Comparison of ENCODE assay signal across 11 mouse cellular contexts in genomic region chrX:59172200-59172599, GRCm38 (mm10).
DNase-seq lines count a peak whose midpoint lies in the region; ATAC-seq lines count a peak whose summit lies in the region.
"Had no signal": no experiment of that assay in that cellular context is flagged by ENCODE, and none has a peak within 500 bp of the region (broad histone marks: within the 10 kb centered on the region; RNA-seq: fewer than 3 reads in every experiment).

No protein-coding gene starts in this region.

- ATAC-seq in midbrain, embryonic 14.5 days (ENCODE audit: low FRiP score, low TSS enrichment), result no peak
- no peak for ATAC-seq in midbrain, embryonic 13.5 days

- H3K27me3 ChIP-seq in midbrain, embryonic 14.5 days (ENCODE audit: control insufficient read depth, insufficient read depth, low read length), result no peaks in the 10 kb centered on the region
- no peaks in the 10 kb centered on the region for H3K27me3 ChIP-seq in midbrain, embryonic 13.5 days
- H3K27me3 ChIP-seq: hindbrain, embryonic 15.5 days; neural tube, embryonic 13.5 days had no signal

- H3K27ac ChIP-seq in midbrain, embryonic 14.5 days (replicated peaks; ENCODE audit: low read depth, low read length), result no peak overlapping the region
- H3K27ac ChIP-seq in midbrain, embryonic 13.5 days, result no peak overlapping the region
- H3K27ac ChIP-seq: hindbrain, embryonic 15.5 days; neural tube, embryonic 13.5 days had no signal

- no peak overlapping the region for H3K4me2 ChIP-seq in midbrain, embryonic 14.5 days (ENCODE audit: low read length)
- H3K4me2 ChIP-seq in midbrain, embryonic 13.5 days (replicated peaks), result no peak overlapping the region
- H3K4me2 ChIP-seq: hindbrain, embryonic 15.5 days; neural tube, embryonic 13.5 days had no signal

- H3K4me3 ChIP-seq in midbrain, embryonic 14.5 days (replicated peaks; ENCODE audit: low read depth, low read length), result no peak overlapping the region
- H3K4me3 ChIP-seq in midbrain, embryonic 13.5 days (replicated peaks), result no peak overlapping the region
- H3K4me3 ChIP-seq: erythroblast, embryonic 14.5 days; hindbrain, embryonic 15.5 days; neural tube, embryonic 13.5 days had no signal

- WGBS in midbrain, embryonic 14.5 days, result 0% methylated on average over 1 of the region's 1 CpGs
- 0% methylated on average over 1 of the region's 1 CpGs for WGBS in midbrain, embryonic 13.5 days

- peak; percentile 41 for DNase-seq in kidney, adult 9 months
- no peak for DNase-seq in kidney, postnatal 36 days
- DNase-seq in midbrain, embryonic 14.5 days, result peak; percentile 78
- peak; percentile 0 for DNase-seq in c-Kit-positive CD71-positive TER-119-positive erythroid progenitor cells, embryonic 14.5 days (ENCODE audit: low spot score)
- DNase-seq in spleen, postnatal 36 days (ENCODE audit: low spot score in 2 of 2), result no peak
- no peak for DNase-seq in urinary bladder, adult 2 months (ENCODE audit: low spot score)
- DNase-seq: gastrocnemius, postnatal 36 days had no signal

- no peaks in the 10 kb centered on the region for H3K9me3 ChIP-seq in midbrain, embryonic 14.5 days (ENCODE audit: control insufficient read depth, low read length)
- no peaks in the 10 kb centered on the region for H3K9me3 ChIP-seq in midbrain, embryonic 13.5 days
- H3K9me3 ChIP-seq: hindbrain, embryonic 15.5 days; neural tube, embryonic 13.5 days had no signal

- no peaks in the 10 kb centered on the region for H3K4me1 ChIP-seq in midbrain, embryonic 14.5 days (ENCODE audit: control insufficient read depth, insufficient read depth, low read length)
- no peaks in the 10 kb centered on the region for H3K4me1 ChIP-seq in midbrain, embryonic 13.5 days (replicated peaks)
- H3K4me1 ChIP-seq: hindbrain, embryonic 15.5 days; neural tube, embryonic 13.5 days had no signal

- H3K9ac ChIP-seq in midbrain, embryonic 14.5 days (replicated peaks; ENCODE audit: low read length), result no peak overlapping the region
- no peak overlapping the region for H3K9ac ChIP-seq in midbrain, embryonic 13.5 days (replicated peaks)
- H3K9ac ChIP-seq: hindbrain, embryonic 15.5 days; neural tube, embryonic 13.5 days had no signal

- H3K36me3 ChIP-seq in midbrain, embryonic 14.5 days (ENCODE audit: control insufficient read depth, insufficient read depth, low read length), result no peaks in the 10 kb centered on the region
- H3K36me3 ChIP-seq in midbrain, embryonic 13.5 days, result no peaks in the 10 kb centered on the region
- H3K36me3 ChIP-seq: hindbrain, embryonic 15.5 days; neural tube, embryonic 13.5 days had no signal

Comparison
In these comparisons a context has a peak if more than half of its experiments do, and no peak if none do; other contexts are left out.
1. DNase-seq: peak in kidney, adult 9 months (single experiment), midbrain, embryonic 14.5 days (single experiment) and c-Kit-positive CD71-positive TER-119-positive erythroid progenitor cells, embryonic 14.5 days (single experiment); none in kidney, postnatal 36 days (0 of 2), spleen, postnatal 36 days (0 of 2) and urinary bladder, adult 2 months (single experiment).